ENCODE assay signal across 8 mouse cellular contexts in the genomic region with DNA sequence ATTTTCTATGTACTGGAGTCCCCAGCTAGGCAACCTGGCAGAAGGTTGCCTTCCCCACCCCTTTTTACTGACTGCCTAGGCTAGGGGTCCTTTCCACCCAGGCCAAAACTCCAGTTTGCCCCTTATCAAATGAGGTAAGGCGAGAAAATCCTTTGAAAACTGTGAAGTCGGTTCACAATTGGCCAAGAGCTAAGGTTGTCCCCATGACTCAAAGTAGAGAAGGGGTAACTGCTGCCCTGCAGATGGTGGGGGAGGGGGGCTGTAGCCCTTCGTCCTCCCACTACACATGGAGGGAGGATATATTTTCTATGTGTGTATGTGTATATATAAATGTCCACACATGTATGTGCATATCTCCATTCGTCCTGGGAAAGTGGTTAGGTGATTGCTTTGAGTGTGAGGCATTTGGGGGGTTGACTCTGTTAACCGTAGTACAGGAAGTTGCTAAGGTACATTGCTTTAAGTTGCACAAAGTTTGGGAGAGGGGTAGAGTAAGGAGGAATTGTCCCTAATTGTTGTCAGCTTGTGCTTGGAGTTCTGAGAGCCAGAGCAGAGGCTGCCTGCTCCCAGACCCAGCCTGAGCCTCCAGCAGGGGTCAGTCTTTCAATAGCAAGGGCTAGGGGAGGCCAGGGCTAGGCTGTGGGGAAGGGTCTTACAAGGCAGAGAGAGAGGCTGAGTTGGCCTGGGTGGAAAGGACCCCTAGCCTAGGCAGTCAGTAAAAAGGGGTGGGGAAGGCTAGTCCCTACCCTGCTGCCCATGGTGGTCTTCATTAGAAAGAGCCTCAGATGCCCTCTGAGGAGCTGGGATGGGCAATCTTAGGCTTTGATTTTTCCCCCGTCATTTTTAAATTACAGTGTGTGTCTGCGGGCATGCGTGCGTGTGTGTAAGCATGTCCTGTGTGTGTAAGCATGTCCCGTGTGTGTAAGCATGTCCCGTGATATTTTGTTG. TPM values are rescaled to one million over a fixed set of nuclear protein-coding genes. Genes with fewer than 3 reads are reported as not detected.
DNase-seq lines count a peak whose midpoint lies in the region; ATAC-seq lines count a peak whose summit lies in the region.
"Had no signal": no experiment of that assay in that cellular context is flagged by ENCODE, and none has a peak within 500 bp of the region (broad histone marks: within the 10 kb centered on the region; RNA-seq: fewer than 3 reads in every experiment).

No protein-coding gene starts in this region.

- 81% methylated on average over 11 of the region's 11 CpGs for WGBS in forebrain, embryonic 16.5 days

- H3K4me1 ChIP-seq in forebrain, embryonic 16.5 days (replicated peaks; ENCODE audit: control insufficient read depth, insufficient read depth, low read length): peaks cover 41% of the 10 kb centered on the region

- peak; percentile 37 for DNase-seq in right cerebral cortex, postnatal 14 days
- DNase-seq in right cerebral cortex, adult 18-20 months: no peak
- peak; percentile 48 for DNase-seq in cerebellum, adult 9-11 months
- DNase-seq in lung, postnatal 14 days: peak; percentile 56
- no peak for DNase-seq in gastrocnemius, postnatal 4 days (ENCODE audit: low spot score in 2 of 2)
- no peak for DNase-seq in right cerebral cortex, postnatal 10 days (ENCODE audit: low spot score in 2 of 2)

- no peak overlapping the region for H3K27ac ChIP-seq in forebrain, embryonic 16.5 days (ENCODE audit: low read length)

- no peaks in the 10 kb centered on the region for H3K36me3 ChIP-seq in forebrain, embryonic 16.5 days (ENCODE audit: control insufficient read depth, insufficient read depth)

- H3K27me3 ChIP-seq in forebrain, embryonic 16.5 days (replicated peaks; ENCODE audit: control insufficient read depth, insufficient read depth, low read length): no peaks in the 10 kb centered on the region

- peak; percentile 45 for ATAC-seq in forebrain, embryonic 16.5 days

- no peak overlapping the region for H3K4me2 ChIP-seq in forebrain, embryonic 16.5 days (ENCODE audit: low read length)

- no peaks in the 10 kb centered on the region for H3K9me3 ChIP-seq in forebrain, embryonic 16.5 days (ENCODE audit: control insufficient read depth, low read length)

- H3K4me3 ChIP-seq in forebrain, embryonic 16.5 days (replicated peaks; ENCODE audit: low read length): no peak overlapping the region

- no peak overlapping the region for H3K9ac ChIP-seq in forebrain, embryonic 16.5 days (replicated peaks; ENCODE audit: low read depth, low read length)

RNA-seq across cellular contexts. Expression of a gene that starts 5.2 kb away (rescaled TPM):
- polyA plus RNA-seq in forebrain, embryonic 16.5 days (2015; fragmentation: Nextera tagmentation; extraction: Ambion mirVana): 16.5 and 20.2 TPM in 2 replicates
- total RNA-seq in gastrocnemius, postnatal 4 days (2021): 10 to 100 TPM; 27.5 to 30.7 TPM

RNA-seq across cellular contexts. Expression of a gene that starts 10.8 kb away (rescaled TPM):
- 66.8 and 74.7 TPM in 2 replicates for polyA plus RNA-seq in forebrain, embryonic 16.5 days (2015; fragmentation: Nextera tagmentation; extraction: Ambion mirVana)
- total RNA-seq in gastrocnemius, postnatal 4 days (2021): 10 to 100 TPM; 19.8 to 22.6 TPM

RNA-seq across cellular contexts. Expression of a gene that starts 19.9 kb away (rescaled TPM):
- not detected in 2 replicates for polyA plus RNA-seq in forebrain, embryonic 16.5 days (2015; fragmentation: Nextera tagmentation; extraction: Ambion mirVana)
- not detected for total RNA-seq in gastrocnemius, postnatal 4 days (2021)
- total RNA-seq: heart, adult 18-20 months had no signal

RNA-seq across cellular contexts. Expression of a gene that starts 20.2 kb away (rescaled TPM):
- 498 and 517 TPM in 2 replicates for polyA plus RNA-seq in forebrain, embryonic 16.5 days (2015; fragmentation: Nextera tagmentation; extraction: Ambion mirVana)
- total RNA-seq in gastrocnemius, postnatal 4 days (2021): 100 to 1,000 TPM; 483 to 529 TPM

RNA-seq across cellular contexts. Expression of a gene that starts 36.3 kb away (rescaled TPM):
- polyA plus RNA-seq in forebrain, embryonic 16.5 days (2015; fragmentation: Nextera tagmentation; extraction: Ambion mirVana): 0.05 and 0.15 TPM in 2 replicates
- under 1 TPM; 0.18 to 0.56 TPM for total RNA-seq in gastrocnemius, postnatal 4 days (2021)
- total RNA-seq: heart, adult 18-20 months had no signal

Comparison
In these comparisons a context has a peak if more than half of its experiments do, and no peak if none do; other contexts are left out.
1. DNase-seq: peak in right cerebral cortex, postnatal 14 days (single experiment), cerebellum, adult 9-11 months (single experiment) and lung, postnatal 14 days (single experiment); none in right cerebral cortex, adult 18-20 months (single experiment), gastrocnemius, postnatal 4 days (0 of 2) and right cerebral cortex, postnatal 10 days (0 of 2).